Mouse (Mus musculus) kidney, adult 9 months (tissue): ENCODE measurements at regions not wholly inside any gene's neighbourhood (a gene's known extent, or its start where the extent isn't known, plus 50 kb on each side); places are given as distances from the start of the nearest gene placed in this dataset.

ENCODE experiments used
- DNase-seq: peaks from one replicate; pipeline ENCODE4 v3.0.0; 2022

GRCm38 (mm10) chr7:115084711-115085380, 341.4 kb downstream of the Insc start:
- DNase-seq: no peak

- DNase-seq: no peak
Observed at GRCm38 (mm10) chr7:115086542-115087448, 343.3 kb downstream of the Insc start.

GRCm38 (mm10) chr7:115092481-115093050, 349.1 kb downstream of the Insc start:
- no peak for DNase-seq

- DNase-seq: no peak
Observed at GRCm38 (mm10) chr7:115106041-115106440, 362.5 kb downstream of the Insc start.

- no peak for DNase-seq
Observed at GRCm38 (mm10) chr7:115112282-115112681, 368.8 kb downstream of the Insc start.

- no peak for DNase-seq
Observed at GRCm38 (mm10) chr7:115123283-115123682, 379.8 kb downstream of the Insc start.

GRCm38 (mm10) chr7:115129001-115129400, 385.5 kb downstream of the Insc start:
- DNase-seq: no peak

GRCm38 (mm10) chr7:115131259-115131969, 387.9 kb downstream of the Insc start:
- DNase-seq: no peak

- no peak for DNase-seq
Observed at GRCm38 (mm10) chr7:115131970-115132551, 388.6 kb downstream of the Insc start.

GRCm38 (mm10) chr7:115132595-115132994, 389.1 kb downstream of the Insc start:
- no peak for DNase-seq

- no peak for DNase-seq
Observed at GRCm38 (mm10) chr7:115134926-115135575, 391.6 kb downstream of the Insc start.

GRCm38 (mm10) chr7:115140286-115140685, 396.8 kb downstream of the Insc start:
- DNase-seq: peak; percentile 43

- DNase-seq: no peak
Observed at GRCm38 (mm10) chr7:115142163-115142562, 398.7 kb downstream of the Insc start.

- DNase-seq: no peak
Observed at GRCm38 (mm10) chr7:115144947-115145346, 401.5 kb downstream of the Insc start.

GRCm38 (mm10) chr7:115147352-115147977, 404.0 kb downstream of the Insc start:
- DNase-seq: no peak

- DNase-seq: no peak
Observed at GRCm38 (mm10) chr7:115153291-115153690, 409.8 kb downstream of the Insc start.

GRCm38 (mm10) chr7:115153764-115154509, 410.4 kb downstream of the Insc start:
- DNase-seq: no peak

- DNase-seq: no peak
Observed at GRCm38 (mm10) chr7:115170023-115170422, 426.5 kb downstream of the Insc start.

- DNase-seq: no peak
Observed at GRCm38 (mm10) chr7:115170439-115170838, 426.9 kb downstream of the Insc start.

GRCm38 (mm10) chr7:115192482-115192881, 449.0 kb downstream of the Insc start:
- DNase-seq: no peak
